Mouse (Mus musculus) heart, adult 9 months (tissue): ENCODE results near the gene H2-Aa.
"Not testable (repeated sequence)": the region's sequence is repeated elsewhere in the genome, so short reads cannot be mapped to it uniquely, and the experiment has no call there.

Experiments used
- DNase-seq, 2 experiments: peaks; one replicate each; pipeline ENCODE4 v3.0.0; 2022; ENCODE audit warnings: low spot score in 2 of 2

Gene H2-Aa

GRCm38 (mm10) chr17:34287648-34288047, at the start of gene H2-Aa:
Gene H2-Aa (minus strand): TSS chr17:34287823.
- DNase-seq, result peak; percentile 86 to 91

- no peak for DNase-seq
These were observed 43.6 kb upstream of the H2-Aa start for GRCm38 (mm10) chr17:34331200-34331599.

- DNase-seq, result no peak
These were observed 42.2 kb upstream of the H2-Aa start for GRCm38 (mm10) chr17:34329807-34330206.

GRCm38 (mm10) chr17:34326373-34326772, 38.8 kb upstream of the H2-Aa start:
- no peak for DNase-seq

DNA sequence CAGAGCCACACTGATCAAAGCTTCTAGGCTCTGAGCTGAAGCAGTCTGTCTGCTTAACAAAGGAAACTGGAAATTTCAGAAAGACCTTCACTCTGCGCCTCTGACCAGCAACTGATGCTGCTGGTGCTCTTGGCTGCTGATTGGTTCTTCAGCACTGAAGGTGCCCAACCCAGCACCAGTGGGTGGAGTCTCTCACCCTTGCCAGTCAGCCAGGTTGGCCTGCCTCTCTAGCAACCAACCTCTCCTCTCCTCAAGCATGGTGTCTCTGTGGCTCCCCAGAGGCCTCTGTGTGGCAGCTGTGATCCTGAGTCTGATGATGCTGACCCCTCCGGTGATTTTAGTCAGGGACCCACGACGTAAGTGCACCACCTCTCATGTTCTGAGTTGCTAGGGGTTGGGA, 37.8 kb upstream of the H2-Aa start, which contains the start of gene H2-Eb2:
Gene H2-Eb2, plus strand, starts transcription at position 230 of the 400 bp plus-strand sequence.
- DNase-seq, result no peak

DNA sequence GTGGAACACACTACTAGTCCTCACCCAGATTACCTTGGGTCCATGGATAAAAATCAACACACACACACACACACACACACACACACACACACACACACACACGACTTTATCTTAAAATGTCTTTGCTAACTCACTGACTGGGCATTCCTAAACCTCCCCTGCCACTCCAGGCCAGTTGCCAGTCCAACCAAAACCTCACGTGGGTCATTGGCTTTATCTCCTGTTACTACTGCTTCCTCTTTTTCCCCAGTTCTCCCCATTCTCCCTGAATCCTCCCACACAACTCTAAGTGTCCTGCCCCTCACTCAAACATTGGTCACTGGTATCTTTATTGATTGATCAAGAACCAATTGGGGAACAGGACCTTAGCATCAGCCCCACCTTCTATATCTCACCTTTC, 29.7 kb upstream of the H2-Aa start:
- DNase-seq, result no peak

DNA sequence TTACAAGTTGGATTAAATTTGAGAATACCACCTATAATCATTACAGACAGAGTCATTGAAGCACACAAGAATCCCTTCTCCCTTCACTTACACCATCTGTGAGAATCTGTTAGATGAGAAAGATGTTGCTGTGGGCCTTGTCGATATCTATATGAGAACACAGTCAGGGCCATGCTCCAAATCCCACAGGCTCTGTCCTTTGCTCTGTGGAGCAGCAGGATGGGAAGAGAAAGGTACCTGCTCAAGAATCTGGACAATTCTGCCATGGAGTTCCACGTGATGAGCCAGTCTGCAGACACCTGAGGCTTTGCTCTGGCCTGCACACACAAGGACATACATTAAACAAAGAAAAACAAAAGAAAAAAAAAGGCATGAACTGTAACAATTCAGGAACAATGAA, 29.1 kb upstream of the H2-Aa start:
- DNase-seq, result no peak

DNA sequence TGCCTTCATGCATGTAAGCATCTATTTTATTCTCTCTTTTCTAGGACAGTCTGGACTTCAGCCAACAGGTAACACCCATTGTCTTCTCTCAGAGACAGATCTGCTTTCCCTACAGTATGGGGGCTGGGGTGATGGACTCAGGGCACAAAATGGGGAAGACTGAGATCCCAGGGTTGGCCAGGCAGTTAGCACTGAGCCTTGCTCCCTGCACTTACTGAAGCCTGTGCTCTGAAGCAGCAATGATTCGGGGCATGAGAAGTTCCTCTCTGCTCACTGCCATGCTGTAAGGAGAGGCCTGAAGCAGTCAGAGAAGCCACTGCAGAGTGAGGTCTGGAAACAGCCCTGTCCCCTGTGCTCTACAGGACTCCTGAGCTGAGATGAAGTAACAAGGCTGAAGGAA, 27.9 kb upstream of the H2-Aa start:
- DNase-seq, result no peak

- no peak for DNase-seq
These were observed 26.7 kb upstream of the H2-Aa start for GRCm38 (mm10) chr17:34314286-34314685.

- peak; percentile 47 to 59 for DNase-seq
These were observed 25.8 kb upstream of the H2-Aa start for GRCm38 (mm10) chr17:34313393-34313792.

DNA sequence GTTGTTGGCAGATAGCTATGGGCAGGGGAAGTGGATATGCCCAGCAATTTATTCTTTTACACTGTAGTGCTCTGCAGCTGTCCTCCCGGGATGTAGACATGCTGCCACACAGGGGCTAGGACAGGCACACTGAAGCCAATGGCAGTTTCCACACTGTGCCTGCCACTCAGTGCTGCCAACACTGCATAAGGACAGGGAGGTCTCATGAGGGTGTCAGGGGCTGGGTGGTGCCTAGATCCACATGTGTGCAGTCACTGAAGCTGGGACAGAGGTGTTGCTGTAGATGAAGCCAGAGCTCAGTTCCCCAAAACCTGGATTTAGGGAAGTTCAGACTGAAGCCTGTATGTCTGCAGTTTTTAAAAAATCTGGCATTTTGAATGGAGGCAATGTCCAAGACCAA, 24.6 kb upstream of the H2-Aa start:
- no peak for DNase-seq

GRCm38 (mm10) chr17:34310526-34310925, 22.9 kb upstream of the H2-Aa start:
- DNase-seq, result not testable (repeated sequence)

DNA sequence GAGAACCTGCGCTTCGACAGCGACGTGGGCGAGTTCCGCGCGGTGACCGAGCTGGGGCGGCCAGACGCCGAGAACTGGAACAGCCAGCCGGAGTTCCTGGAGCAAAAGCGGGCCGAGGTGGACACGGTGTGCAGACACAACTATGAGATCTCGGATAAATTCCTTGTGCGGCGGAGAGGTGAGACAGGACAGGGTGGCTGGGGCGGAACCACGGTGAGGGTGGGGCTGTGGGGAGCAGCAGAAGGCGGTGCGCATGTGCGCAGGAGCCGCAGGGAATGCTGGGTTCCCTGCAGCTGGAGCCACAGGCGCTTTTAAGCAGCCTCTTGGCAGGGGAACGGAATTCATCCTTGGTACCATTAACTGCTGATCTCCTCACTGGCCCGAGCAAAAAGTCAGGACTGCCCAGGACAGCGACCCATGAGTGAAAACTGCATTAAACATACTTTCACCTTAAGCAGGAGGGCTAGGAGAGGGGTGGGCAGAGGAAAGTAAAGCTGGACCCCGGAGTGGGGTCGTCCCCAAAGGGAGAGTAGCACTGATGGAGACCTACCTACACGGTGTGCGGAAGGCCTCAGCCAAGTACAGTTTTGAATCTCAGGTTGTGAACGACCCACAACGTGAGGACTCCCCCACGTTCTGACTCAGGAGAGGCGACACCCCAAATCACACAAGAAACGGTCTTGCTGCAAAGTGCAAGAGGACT, 22.2 kb upstream of the H2-Aa start:
- DNase-seq, result peak; percentile 57 to 64

DNA sequence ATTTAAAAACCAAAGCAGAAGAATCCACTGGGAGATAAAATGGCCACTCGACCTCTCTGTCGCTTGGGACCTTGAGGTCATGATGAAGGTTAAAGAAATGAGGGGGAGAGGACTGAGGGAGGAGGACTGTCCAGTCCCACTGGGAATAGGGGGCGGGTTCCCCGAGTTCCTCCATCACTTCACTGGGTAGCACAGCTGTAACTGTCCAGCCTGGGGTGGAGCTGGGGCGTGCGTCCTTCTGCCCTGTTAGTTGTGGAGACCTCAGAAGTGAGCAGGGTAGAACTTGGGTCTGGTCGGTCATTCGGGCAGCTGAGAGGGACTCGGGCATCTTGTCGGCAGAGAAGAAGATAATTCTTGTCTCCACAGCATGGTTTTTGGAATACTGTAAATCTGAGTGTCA, 21.6 kb upstream of the H2-Aa start:
- DNase-seq, result no peak

- DNase-seq, result no peak
These were observed 20.5 kb upstream of the H2-Aa start for GRCm38 (mm10) chr17:34308161-34308560.

- no peak for DNase-seq
These were observed 19.6 kb upstream of the H2-Aa start for GRCm38 (mm10) chr17:34307216-34307615.

DNA sequence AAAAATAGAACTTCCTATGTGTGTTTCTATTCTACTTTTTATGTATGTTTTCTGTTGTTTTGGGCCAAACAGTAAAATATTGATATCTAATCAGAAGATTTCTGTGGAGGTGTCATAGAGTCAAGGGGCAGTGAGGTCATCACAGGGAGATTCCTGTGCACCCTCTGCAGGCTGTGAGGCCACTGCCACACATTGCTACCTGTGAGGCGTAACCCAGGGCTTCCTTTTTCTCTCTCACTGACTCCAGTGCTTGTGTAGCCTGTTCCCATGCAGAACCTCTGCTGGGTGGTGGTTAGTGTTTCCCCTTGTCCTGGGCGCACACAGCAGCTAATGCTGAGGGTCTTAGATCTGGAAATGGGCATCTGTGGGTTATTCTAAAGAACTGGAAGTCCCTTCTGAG, 18.8 kb upstream of the H2-Aa start:
- no peak for DNase-seq

- peak; percentile 77 to 87 for DNase-seq
These were observed 17.9 kb upstream of the H2-Aa start, which contains the start of gene H2-Eb1 for GRCm38 (mm10) chr17:34305380-34306030. Gene H2-Eb1 (plus strand): TSS chr17:34305867.

GRCm38 (mm10) chr17:34304751-34305150, 17.1 kb upstream of the H2-Aa start:
- peak; percentile 78 to 82 for DNase-seq

DNA sequence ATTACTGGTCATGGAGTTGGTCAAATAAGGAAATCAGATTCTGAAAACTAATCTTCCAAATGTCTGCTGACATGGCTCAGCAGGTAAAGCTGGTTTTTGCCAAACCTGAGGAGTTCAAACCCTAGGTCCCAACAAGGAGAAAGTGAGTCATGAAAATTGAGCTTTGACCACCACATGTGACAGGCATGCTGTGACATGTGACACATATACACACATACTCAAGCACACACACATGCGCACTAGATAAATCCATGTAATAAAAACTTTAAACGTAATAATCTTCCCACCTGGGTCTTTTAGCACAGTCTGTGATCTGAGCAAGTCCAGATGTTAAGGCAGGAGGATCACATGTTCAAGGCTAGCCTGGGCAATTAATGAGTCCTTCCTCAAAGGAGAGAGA, 16.2 kb upstream of the H2-Aa start:
- DNase-seq, result no peak

DNA sequence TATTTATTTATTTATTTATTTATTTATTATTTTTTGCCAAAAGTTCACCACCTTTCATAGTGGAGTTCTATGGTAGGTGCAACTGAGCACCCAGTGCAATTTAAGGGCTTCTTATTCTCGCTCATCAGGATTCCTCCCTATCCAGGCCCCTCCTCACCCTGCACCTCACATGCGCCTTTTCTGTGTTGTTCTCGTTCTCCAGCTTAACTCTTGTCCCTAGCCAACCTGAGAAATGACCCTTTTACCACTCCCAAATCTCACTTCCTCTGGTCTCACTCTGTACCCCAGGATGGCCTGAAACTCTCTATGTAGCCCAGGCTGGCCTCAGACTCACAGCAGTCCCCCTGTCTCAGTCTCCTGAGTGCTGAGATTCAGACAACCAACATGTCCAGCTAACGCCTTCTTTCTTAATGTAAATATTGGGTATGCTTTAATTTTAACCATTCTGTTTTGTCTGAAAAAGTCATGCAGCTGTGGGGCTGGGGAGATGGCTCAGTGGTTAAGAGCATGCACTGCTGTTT, 14.1 kb upstream of the H2-Aa start:
- DNase-seq, result no peak

DNA sequence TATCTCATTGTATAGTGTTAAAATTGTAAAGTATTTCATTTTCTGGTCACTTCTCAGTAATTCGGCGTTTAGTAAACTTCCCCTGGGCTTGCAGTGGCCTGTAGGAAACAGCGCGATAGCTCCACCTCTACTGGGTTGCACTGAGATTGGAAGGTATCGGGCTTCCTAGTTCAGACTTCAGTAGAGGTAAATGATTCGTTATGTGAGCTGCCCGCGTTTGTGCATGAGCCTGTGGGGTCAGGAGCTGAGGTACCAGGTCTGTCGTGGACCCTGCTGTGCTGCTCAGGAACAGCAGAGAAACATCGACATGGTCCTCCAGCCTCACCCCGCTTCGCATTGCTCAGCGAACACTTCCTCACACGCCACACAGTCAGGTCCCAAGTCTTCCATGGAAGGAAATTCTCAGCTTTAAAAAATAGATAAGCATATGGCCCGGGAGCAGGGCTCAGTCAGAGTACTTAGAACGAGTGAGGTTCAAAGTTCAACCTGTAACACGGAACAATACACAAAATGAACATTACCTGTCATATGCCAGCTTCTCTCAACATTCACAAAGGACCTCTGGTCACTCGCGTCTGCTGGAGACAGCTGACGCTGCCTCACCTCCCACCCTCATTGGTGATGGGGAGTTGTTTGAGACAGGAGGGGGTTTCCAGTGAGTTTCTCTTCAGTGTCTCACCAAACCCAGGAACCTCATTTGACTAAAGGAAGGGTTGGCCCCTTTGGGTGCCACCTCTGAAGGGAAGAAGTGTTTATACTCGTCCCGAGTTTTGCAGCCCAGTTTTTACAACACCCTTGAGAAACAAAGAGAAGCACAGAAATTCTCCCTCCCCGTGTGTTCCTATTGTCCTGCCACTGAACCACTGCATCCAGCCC, 13.3 kb upstream of the H2-Aa start:
- DNase-seq, result peak in 1 of 2 experiments; percentile 32
